ENCODE assay signal across 8 mouse cellular contexts in the genomic region with DNA sequence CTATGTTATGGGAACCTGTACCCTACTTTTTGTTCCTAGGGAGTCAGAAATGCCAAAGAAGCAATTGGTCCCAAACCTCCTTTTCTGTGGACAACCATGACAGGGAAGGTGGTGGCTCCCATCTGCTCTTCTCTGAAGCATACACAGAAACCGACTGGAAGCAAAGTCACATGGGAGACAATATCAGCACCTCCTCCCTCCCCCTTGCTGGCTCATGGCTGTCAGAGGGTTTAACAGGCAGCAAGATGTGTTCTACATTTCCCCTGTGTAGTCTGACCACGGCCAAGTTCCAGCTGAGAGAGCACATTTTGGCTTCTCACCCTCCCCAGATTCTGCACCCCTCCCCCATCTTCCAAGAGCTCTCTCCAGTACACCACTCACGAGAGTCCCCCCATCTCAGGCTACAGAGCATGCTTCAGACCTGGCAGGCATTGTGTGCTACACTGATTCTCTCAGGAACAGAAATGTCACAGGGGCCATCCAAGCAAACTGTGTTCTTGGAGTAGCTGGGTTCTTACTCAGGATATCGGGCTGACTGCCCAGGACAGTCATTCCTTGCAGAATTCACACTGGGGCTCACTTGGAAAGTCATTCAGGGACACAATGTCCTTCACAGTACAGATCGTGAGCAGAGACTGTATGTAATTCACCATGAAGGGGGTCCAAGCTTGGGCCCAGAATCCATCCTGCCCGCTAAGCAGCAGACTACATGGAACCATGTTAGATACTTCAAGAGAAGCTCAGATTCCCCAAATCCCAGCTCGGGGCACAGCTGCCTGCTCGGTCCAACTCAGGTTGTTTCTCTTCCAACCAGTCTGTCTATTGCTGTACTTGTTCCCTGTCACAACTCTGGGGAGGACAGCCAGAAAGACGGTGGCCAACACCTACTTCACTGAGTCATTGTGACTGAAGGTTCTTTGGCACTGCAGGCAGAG. TPM values are rescaled to one million over a fixed set of nuclear protein-coding genes. Genes with fewer than 3 reads are reported as not detected.
DNase-seq lines count a peak whose midpoint lies in the region; ATAC-seq lines count a peak whose summit lies in the region.

No protein-coding gene starts in this region.

- H3K27me3 ChIP-seq in kidney, embryonic 14.5 days (ENCODE audit: control insufficient read depth, insufficient read depth, low read length) = no peaks in the 10 kb centered on the region
- no peaks in the 10 kb centered on the region for H3K27me3 ChIP-seq in limb, embryonic 15.5 days
- H3K27me3 ChIP-seq in liver, embryonic 11.5 days (replicated peaks; ENCODE audit: control insufficient read depth, insufficient read depth, low read length) = no peaks in the 10 kb centered on the region

- no peaks in the 10 kb centered on the region for H3K9me3 ChIP-seq in kidney, embryonic 14.5 days (ENCODE audit: control insufficient read depth, low read length)
- no peaks in the 10 kb centered on the region for H3K9me3 ChIP-seq in limb, embryonic 15.5 days
- no peaks in the 10 kb centered on the region for H3K9me3 ChIP-seq in liver, embryonic 11.5 days (ENCODE audit: control insufficient read depth, low read length)

- no peak overlapping the region for H3K9ac ChIP-seq in kidney, embryonic 14.5 days (ENCODE audit: low read depth, low read length)
- H3K9ac ChIP-seq in limb, embryonic 15.5 days = no peak overlapping the region
- no peak overlapping the region for H3K9ac ChIP-seq in liver, embryonic 11.5 days (ENCODE audit: low read depth, low read length)

- no peaks in the 10 kb centered on the region for H3K4me1 ChIP-seq in kidney, embryonic 14.5 days (ENCODE audit: control insufficient read depth, insufficient read depth, low read length)
- peaks cover 16% of the 10 kb centered on the region for H3K4me1 ChIP-seq in limb, embryonic 15.5 days
- H3K4me1 ChIP-seq in liver, embryonic 11.5 days (replicated peaks; ENCODE audit: control insufficient read depth, insufficient read depth, low read length) = peaks cover 2% of the 10 kb centered on the region

- no peak for ATAC-seq in kidney, embryonic 14.5 days (ENCODE audit: low FRiP score, low TSS enrichment)
- ATAC-seq in limb, embryonic 15.5 days (ENCODE audit: insufficient number of reproducible peaks, low FRiP score, low TSS enrichment, low read depth) = peak; percentile 54; the same call in 1 of the 2 replicates
- ATAC-seq in liver, embryonic 11.5 days (replicated peaks; ENCODE audit: low FRiP score) = no peak

- H3K4me3 ChIP-seq in kidney, embryonic 14.5 days (ENCODE audit: low read length) = no peak overlapping the region
- H3K4me3 ChIP-seq in limb, embryonic 15.5 days = no peak overlapping the region
- no peak overlapping the region for H3K4me3 ChIP-seq in liver, embryonic 11.5 days (ENCODE audit: low read depth, low read length)

- no peaks in the 10 kb centered on the region for H3K36me3 ChIP-seq in kidney, embryonic 14.5 days (ENCODE audit: control insufficient read depth, insufficient read depth, low read length)
- H3K36me3 ChIP-seq in limb, embryonic 15.5 days = no peaks in the 10 kb centered on the region
- no peaks in the 10 kb centered on the region for H3K36me3 ChIP-seq in liver, embryonic 11.5 days (ENCODE audit: control insufficient read depth, insufficient read depth, low read length)

- H3K27ac ChIP-seq in kidney, embryonic 14.5 days (ENCODE audit: low read depth, low read length) = no peak overlapping the region
- peak overlapping the region; percentile 11; the same call in 1 of the 2 replicates for H3K27ac ChIP-seq in limb, embryonic 15.5 days
- H3K27ac ChIP-seq in liver, embryonic 11.5 days (ENCODE audit: low read depth, low read length) = no peak overlapping the region

- H3K4me2 ChIP-seq in kidney, embryonic 14.5 days (replicated peaks; ENCODE audit: low read depth, low read length) = no peak overlapping the region
- H3K4me2 ChIP-seq in limb, embryonic 15.5 days = no peak overlapping the region
- no peak overlapping the region for H3K4me2 ChIP-seq in liver, embryonic 11.5 days

- 61% methylated on average over 9 of the region's 9 CpGs for WGBS in kidney, embryonic 14.5 days
- WGBS in limb, embryonic 15.5 days = 51% methylated on average over 9 of the region's 9 CpGs
- WGBS in liver, embryonic 11.5 days = 52% methylated on average over 9 of the region's 9 CpGs

- peak; percentile 40 for DNase-seq in kidney, adult 18-20 months
- peak; percentile 53 for DNase-seq in adrenal gland, postnatal 25 days
- peak; percentile 90 to 95 for DNase-seq in heart, adult 18-20 months
- DNase-seq in liver, embryonic 11.5 days (ENCODE audit: low spot score) = no peak
- no peak for DNase-seq in urinary bladder, postnatal 25 days (ENCODE audit: low spot score)
- DNase-seq in embryo, embryonic 10.5 days (ENCODE audit: low spot score) = no peak

RNA-seq across cellular contexts. Expression of a gene that starts 4.6 kb away (rescaled TPM):
- polyA plus RNA-seq in kidney, embryonic 14.5 days (2014; fragmentation: Nextera tagmentation; extraction: Ambion mirVana) = 0.41 TPM in 1 of 2 replicates, not detected in the other
- total RNA-seq in adrenal gland, postnatal 25 days (2021) = 0.15 TPM in 1 of 2 replicates, not detected in the other
- under 1 TPM; 0.12 to 0.21 TPM for total RNA-seq in heart, adult 18-20 months (2021)
- 0.06 and 0.15 TPM in 2 replicates for polyA plus RNA-seq in limb, embryonic 15.5 days (2015; fragmentation: Nextera tagmentation; extraction: Ambion mirVana)
- polyA plus RNA-seq in liver, embryonic 11.5 days (2014; fragmentation: Nextera tagmentation; extraction: Ambion mirVana) = 0.58 and 0.67 TPM in 2 replicates

RNA-seq across cellular contexts. Expression of a gene that starts 52.6 kb away (rescaled TPM):
- 0.13 and 0.34 TPM in 2 replicates for polyA plus RNA-seq in kidney, embryonic 14.5 days (2014; fragmentation: Nextera tagmentation; extraction: Ambion mirVana)
- 0.06 TPM in 1 of 2 replicates, not detected in the other for total RNA-seq in adrenal gland, postnatal 25 days (2021)
- 100 to 1,000 TPM; 112 to 119 TPM for total RNA-seq in heart, adult 18-20 months (2021)
- polyA plus RNA-seq in limb, embryonic 15.5 days (2015; fragmentation: Nextera tagmentation; extraction: Ambion mirVana) = 2.2 and 5.9 TPM in 2 replicates
- polyA plus RNA-seq in liver, embryonic 11.5 days (2014; fragmentation: Nextera tagmentation; extraction: Ambion mirVana) = 0.16 and 0.33 TPM in 2 replicates

Comparison
In these comparisons a context has a peak if more than half of its experiments do, and no peak if none do; other contexts are left out.
1. DNase-seq: peak in kidney, adult 18-20 months (single experiment), adrenal gland, postnatal 25 days (single experiment) and heart, adult 18-20 months (2 of 2); none in liver, embryonic 11.5 days (single experiment), urinary bladder, postnatal 25 days (single experiment) and embryo, embryonic 10.5 days (single experiment).